Mouse (Mus musculus) embryo, embryonic 10.5 days (tissue): Measurements from ENCODE around the gene Gm7982.
"Not testable (repeated sequence)": the region's sequence is repeated elsewhere in the genome, so short reads cannot be mapped to it uniquely, and the experiment has no call there.

Experiments used
- DNase-seq: peaks from one replicate; pipeline ENCODE4 v3.0.0-alpha.2; 2015; ENCODE audit warnings: low spot score

The Gm7982 gene

GRCm38 (mm10) chr5:95741714-95742113 is at the start of gene Gm7982:
TSS of gene Gm7982 (plus strand) at chr5:95742014.
- DNase-seq, result not testable (repeated sequence)

DNA sequence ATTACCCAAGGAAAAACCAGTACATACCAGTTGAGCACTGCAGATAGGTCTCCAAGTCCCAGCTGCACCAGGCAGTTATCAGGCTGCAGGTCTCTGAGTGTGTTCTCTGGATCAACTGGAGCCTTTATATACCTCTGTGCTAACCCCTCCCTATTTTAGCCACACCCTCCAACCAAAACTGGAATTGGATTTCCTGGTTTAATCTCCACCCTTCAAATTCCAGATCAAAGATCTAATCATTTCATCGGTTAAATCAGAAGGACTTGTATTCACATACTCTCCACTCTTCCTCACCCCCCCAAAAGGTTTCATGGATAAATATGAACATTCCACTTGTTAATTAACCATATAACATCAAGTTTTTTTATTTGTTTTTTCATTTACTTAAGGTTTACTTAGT is 5.7 kb upstream of the Gm7982 start, which contains the start of gene Gm7978:
Gene Gm7978 (minus strand): TSS at position 101 of the 400 bp plus-strand sequence.
- not testable (repeated sequence) for DNase-seq

- DNase-seq, result not testable (repeated sequence)
These were observed 33.9 kb downstream of the Gm7982 start, which contains the start of gene E330014E10Rik for GRCm38 (mm10) chr5:95775690-95776089. TSS of gene E330014E10Rik (plus strand) at chr5:95775990.
